ENCODE assay signal across 23 mouse cellular contexts in genomic region chr9:81217938-81218337, GRCm38 (mm10).
DNase-seq lines count a peak whose midpoint lies in the region; ATAC-seq and TF ChIP-seq lines count a peak whose summit lies in the region.
"Had no signal": no experiment of that assay in that cellular context is flagged by ENCODE, and none has a peak within 500 bp of the region (broad histone marks: within the 10 kb centered on the region; RNA-seq: fewer than 3 reads in every experiment).

No protein-coding gene starts in this region.

- H3K4me3 ChIP-seq in heart, adult 2 months = no peak overlapping the region
- H3K4me3 ChIP-seq in layer of hippocampus, adult 2 months = no peak overlapping the region
- H3K4me3 ChIP-seq: embryonic facial prominence, embryonic 15.5 days; erythroblast, embryonic 14.5 days; forebrain, embryonic 10.5 days; heart, embryonic 13.5 days; hindbrain, embryonic 12.5 days had no signal

- WGBS in heart, adult 2 months = 50% methylated on average over 1 of the region's 1 CpGs

- no peaks in the 10 kb centered on the region for H3K27me3 ChIP-seq in heart, adult 2 months (ENCODE audit: control insufficient read depth, insufficient read depth, low read length)
- H3K27me3 ChIP-seq: embryonic facial prominence, embryonic 15.5 days; heart, embryonic 13.5 days; hindbrain, embryonic 12.5 days had no signal

- ATAC-seq in megakaryocyte-erythroid progenitor cell, adult 5-6 weeks (replicated peaks; ENCODE audit: low FRiP score, low TSS enrichment, poor library complexity, severe bottlenecking) = 0 out of 2 replicates have a peak, but pooled peaks have one; percentile 55
- ATAC-seq: forebrain, embryonic 14.5 days; hindbrain, embryonic 16.5 days had no signal

- TF ChIP-seq POLR2A in heart, adult 2 months (IDR thresholded peaks at IDR 0.05; ENCODE audit: insufficient read depth, low read depth, low read length) = no peak

- intact Hi-C loops in heart, adult 2 months (cut with DNase I) = no loop called here

- no peak for DNase-seq in heart, adult 2 months
- no peak for DNase-seq in heart, adult 8-10 months (ENCODE audit: low spot score)
- no peak for DNase-seq in layer of hippocampus, adult 2 months (ENCODE audit: low spot score in 2 of 2)
- DNase-seq in layer of hippocampus, adult 18-20 months (ENCODE audit: low spot score in 2 of 2) = no peak
- peak; percentile 33 for DNase-seq in 416B (ENCODE audit: low read depth)
- no peak for DNase-seq in right cerebral cortex, postnatal 4 days
- DNase-seq: adrenal gland, postnatal 10 days; cerebellum, adult 11 months; cerebellum, adult 8-10 months; cerebellum, postnatal 14 days; embryo, embryonic 11 days; gastrocnemius, postnatal 10 days; heart, adult 18-20 months; heart, postnatal 10 days; heart, postnatal 4 days had no signal

- no peaks in the 10 kb centered on the region for H3K4me1 ChIP-seq in heart, adult 2 months (ENCODE audit: control insufficient read depth, insufficient read depth, low read length)
- H3K4me1 ChIP-seq: embryonic facial prominence, embryonic 15.5 days; heart, embryonic 13.5 days had no signal

- H3K36me3 ChIP-seq in heart, adult 2 months (ENCODE audit: control insufficient read depth, insufficient read depth, low read length) = no peaks in the 10 kb centered on the region
- H3K36me3 ChIP-seq: embryonic facial prominence, embryonic 15.5 days; forebrain, embryonic 10.5 days; heart, embryonic 13.5 days; hindbrain, embryonic 12.5 days had no signal

- TF ChIP-seq EP300 in heart, adult 2 months (IDR thresholded peaks at IDR 0.05; ENCODE audit: insufficient read depth, low read depth, low read length) = no peak

- peak; percentile 37 for TF ChIP-seq CTCF in heart, adult 2 months (IDR thresholded peaks at IDR 0.05)
- peak; percentile 55 for TF ChIP-seq CTCF in layer of hippocampus, adult 2 months (conservative IDR thresholded peaks at IDR 0.05)

- H3K9ac ChIP-seq in heart, adult 2 months (ENCODE audit: low read depth, low read length) = no peak overlapping the region
- H3K9ac ChIP-seq: embryonic facial prominence, embryonic 15.5 days; heart, embryonic 13.5 days; hindbrain, embryonic 12.5 days had no signal

- H3K27ac ChIP-seq in heart, adult 2 months = no peak overlapping the region
- no peak overlapping the region for H3K27ac ChIP-seq in layer of hippocampus, adult 2 months
- H3K27ac ChIP-seq: embryonic facial prominence, embryonic 15.5 days; forebrain, embryonic 10.5 days; heart, embryonic 13.5 days; hindbrain, embryonic 12.5 days had no signal

- H3K79me2 ChIP-seq in heart, adult 2 months (replicated peaks; ENCODE audit: control insufficient read depth, insufficient read depth, low read length) = no peaks in the 10 kb centered on the region
